Mouse (Mus musculus): Measurements from ENCODE around the gene Glyr1.

Gene Glyr1

GRCm38 (mm10) chr16:5011285-5011684, 38.4 kb downstream of the Glyr1 start:
- DNase-seq (ENCODE audit: low spot score) = no peak

DNA sequence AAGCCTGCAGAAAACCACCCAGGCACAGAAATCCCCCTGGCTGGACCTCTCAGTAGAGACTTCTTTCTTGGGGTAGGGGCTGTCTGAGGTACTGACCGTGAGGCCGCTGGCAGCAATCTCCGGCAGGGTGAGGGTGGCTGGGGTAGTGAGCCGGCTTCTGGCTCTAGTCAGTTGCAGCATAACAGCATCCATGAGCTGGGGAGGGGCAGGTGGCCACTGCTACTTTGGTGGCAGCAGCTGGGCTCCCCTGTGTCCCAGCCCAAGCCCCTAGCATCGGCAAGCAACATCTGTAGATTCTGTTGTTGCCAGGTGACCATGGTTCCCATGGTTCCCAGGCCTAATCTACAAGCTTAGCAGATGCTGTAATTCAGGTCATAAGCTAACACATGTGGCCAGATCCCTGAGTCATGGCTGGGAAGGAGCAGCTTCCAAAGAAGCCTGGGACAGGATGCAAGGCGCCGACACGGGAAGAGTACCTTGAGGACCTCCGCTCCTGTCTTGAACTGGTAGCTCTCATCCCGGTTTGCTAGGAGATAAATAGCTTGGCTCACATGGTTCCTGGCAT, 39.2 kb downstream of the Glyr1 start:
- DNase-seq (ENCODE audit: low spot score) = no peak

- no peak for DNase-seq (ENCODE audit: low spot score)
These were observed 41.6 kb downstream of the Glyr1 start for GRCm38 (mm10) chr16:5008076-5008475.

DNA sequence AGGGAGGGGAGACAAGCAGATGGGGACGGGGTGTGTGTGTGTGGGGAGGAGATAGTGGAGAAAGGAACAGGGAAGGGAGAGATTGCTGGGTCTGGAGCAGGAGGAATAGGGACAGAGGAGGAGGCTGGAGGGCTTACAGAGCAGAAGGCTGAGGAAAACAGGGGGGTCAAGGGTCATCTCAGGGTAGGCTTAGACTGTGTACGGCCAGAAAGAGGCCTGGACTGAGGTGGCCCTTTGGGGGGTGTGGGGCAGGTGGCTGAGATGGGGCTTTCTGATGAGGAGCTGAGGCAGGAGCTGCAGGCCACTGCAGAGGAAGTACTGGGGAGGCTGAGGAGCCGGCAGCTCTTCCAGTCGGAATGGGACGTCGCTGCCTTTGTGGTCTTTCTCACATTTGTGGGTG, 42.2 kb downstream of the Glyr1 start:
- DNase-seq (ENCODE audit: low spot score) = no peak

GRCm38 (mm10) chr16:5007067-5007466, 42.6 kb downstream of the Glyr1 start, which contains the start of gene Smim22:
Smim22 (plus strand) TSS chr16:5007288.
- no peak for DNase-seq (ENCODE audit: low spot score)

- no peak for DNase-seq (ENCODE audit: low spot score)
These were observed 49.1 kb downstream of the Glyr1 start for GRCm38 (mm10) chr16:5000611-5001010.

DNA sequence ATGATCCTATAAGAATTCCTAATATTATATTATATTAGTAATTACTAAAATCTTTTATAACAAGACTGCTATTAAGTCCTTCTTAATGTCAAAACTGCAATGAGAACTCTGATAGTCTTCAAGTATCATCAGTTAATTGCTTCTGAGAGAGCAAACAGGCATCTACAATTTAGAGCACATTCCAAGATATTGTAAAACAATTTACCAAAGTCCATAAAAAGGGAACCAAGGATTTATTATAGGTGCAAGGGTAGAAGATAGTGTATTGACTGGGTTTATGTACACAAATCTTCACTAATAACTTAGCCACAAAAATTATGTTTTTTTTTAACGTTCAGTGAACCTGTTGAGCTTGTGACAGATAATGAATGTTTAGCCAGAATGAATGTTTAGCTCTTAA, 50.7 kb downstream of the Glyr1 start:
- DNase-seq (ENCODE audit: low spot score) = no peak

DNA sequence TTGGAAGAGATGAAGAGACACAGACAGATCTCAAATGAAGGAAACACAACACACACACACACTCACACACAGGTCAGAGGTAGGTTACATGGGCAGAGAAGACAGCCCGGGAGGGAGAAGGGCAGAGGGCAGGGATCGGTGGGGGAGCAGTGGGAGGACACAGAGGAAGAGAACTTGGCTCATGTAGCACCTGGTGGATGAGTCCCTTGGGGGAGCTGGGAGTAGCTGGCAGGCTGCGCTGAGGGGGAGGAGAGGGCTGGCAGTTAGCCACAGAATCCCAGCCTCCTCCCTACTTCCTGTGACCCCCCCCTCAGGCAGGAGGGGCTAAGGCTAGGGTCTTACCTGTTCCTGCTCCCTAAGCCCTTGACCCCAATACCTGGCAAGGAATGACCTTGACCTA, 52.1 kb downstream of the Glyr1 start, which contains the start of gene Sept12:
Gene Sept12, minus strand, starts transcription at position 300 of the 400 bp plus-strand sequence.
- DNase-seq (ENCODE audit: low spot score) = no peak

- DNase-seq (ENCODE audit: low spot score) = no peak
These were observed 56.4 kb downstream of the Glyr1 start for GRCm38 (mm10) chr16:4993276-4993675.

- DNase-seq (ENCODE audit: low spot score) = no peak
These were observed 64.9 kb downstream of the Glyr1 start for GRCm38 (mm10) chr16:4984717-4985116.

- DNase-seq (ENCODE audit: low spot score) = peak; percentile 47
These were observed 69.8 kb downstream of the Glyr1 start for GRCm38 (mm10) chr16:4979755-4980380.

GRCm38 (mm10) chr16:4978275-4979051, 71.2 kb downstream of the Glyr1 start:
- DNase-seq (ENCODE audit: low spot score) = peak; percentile 37

DNA sequence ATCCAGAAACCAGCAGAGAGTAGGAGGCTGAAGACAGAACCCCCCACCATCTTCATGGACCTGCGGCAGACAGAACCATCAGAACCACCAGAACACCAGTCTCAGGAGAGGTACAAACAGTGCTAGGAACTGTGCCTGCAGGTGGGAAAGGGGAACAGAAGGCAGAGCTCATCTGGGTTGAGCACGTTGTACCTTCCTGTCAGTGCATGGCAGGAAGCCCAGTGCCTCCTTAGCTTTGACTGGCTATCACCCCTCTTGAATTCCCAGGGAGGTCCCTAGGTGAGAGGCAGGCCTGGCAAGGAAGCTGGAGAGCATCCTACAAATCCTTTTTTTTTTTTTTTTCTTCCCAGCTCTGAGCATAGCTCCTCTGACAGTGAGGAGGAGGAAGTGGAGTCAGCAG, 73.5 kb downstream of the Glyr1 start:
- peak; percentile 27 for DNase-seq (ENCODE audit: low spot score)

GRCm38 (mm10) chr16:4974521-4974920, 75.1 kb downstream of the Glyr1 start:
- no peak for DNase-seq (ENCODE audit: low spot score)

DNA sequence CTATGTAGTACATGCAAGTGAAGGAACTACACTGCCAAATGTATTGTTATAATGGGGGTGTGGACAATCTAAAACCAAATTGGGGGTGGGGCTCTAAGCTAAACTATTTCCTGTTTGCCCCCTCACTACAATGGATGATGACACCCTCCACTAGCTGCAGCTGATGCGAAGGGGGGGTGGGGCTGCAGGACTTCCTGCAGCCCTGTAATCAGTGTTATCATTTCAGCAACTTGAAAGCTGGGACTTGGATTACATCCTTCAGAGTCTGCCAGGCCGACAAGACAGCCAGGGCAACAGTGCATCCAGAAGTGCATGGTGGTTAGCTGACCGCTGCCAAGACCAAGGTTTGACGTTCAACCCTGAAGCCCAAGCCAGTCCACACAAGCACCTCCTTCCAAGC, 78.0 kb downstream of the Glyr1 start:
- no peak for DNase-seq (ENCODE audit: low spot score)

DNA sequence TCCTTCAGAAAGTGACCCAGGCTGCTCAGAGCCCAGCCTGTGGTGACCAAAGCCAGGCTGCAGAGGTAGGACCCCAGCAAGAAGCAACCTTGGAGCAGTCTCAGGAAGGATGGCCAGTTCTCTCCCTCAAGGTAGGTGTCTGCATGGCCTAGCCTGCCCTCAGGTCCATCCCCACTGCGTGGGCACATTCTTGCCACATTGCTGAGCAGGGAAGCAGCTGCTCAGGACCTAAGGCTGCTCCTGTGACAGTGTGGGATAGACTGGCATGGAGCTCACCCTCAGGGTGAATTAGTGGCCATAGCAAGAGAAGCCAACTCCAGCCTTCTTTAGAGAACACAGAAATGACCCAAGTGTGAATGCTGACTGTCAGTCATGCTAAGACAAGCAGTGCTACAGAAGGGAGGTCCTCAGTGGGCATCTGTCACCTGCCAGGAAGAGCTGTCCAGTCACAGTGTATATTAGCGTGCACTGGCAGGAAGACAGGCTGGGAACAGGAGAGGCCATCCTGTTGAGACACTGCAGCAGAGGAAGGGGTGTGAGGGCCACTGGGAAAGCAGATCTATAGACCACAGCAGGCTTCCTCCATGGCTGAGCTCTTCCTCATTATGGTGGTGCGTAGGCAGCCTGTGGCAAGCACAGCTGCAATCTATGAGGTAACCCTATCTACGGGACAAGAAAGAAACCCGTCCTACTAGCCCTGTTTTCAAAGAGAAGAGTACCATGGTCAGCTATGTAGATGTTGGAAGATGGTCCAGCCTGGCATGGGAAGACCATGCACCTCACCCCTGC, 80.4 kb downstream of the Glyr1 start:
- no peak for DNase-seq (ENCODE audit: low spot score)

GRCm38 (mm10) chr16:4968426-4968825, 81.2 kb downstream of the Glyr1 start:
- DNase-seq (ENCODE audit: low spot score) = no peak

DNA sequence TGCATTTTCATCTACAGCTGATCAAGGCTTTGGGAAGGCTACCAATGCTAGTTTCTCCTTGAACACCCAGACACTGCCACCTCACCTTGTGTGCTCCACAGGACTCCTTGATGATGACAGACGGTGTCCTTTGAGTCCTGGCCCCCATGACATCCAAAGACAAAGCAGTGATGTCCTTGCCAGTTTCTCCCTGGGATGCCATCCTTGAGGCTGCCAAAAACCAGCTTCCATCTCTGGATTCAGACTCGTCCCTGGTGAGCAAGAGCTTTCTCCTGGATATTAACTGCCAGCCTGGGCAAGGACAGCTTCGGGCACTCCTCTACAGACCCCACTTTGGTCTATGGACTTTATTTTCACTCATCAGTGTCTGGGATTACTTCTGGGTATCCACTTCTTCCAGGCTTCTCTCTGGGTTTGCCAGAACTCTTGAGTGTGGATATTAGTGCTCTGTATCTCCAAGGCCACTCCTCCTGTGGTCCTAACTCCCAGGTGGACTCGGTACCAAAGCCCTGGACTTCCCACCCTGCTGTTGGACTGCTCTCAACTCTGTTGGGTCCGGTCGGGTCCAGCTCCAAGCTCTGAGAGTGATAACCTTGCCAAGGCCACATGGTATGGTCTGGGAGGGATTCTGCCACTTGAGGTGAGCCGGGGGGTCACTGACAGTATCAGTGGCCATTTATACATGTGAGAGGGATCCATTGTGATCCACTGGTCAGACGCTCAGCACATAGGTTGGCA, 84.1 kb downstream of the Glyr1 start:
- DNase-seq (ENCODE audit: low spot score) = no peak

DNA sequence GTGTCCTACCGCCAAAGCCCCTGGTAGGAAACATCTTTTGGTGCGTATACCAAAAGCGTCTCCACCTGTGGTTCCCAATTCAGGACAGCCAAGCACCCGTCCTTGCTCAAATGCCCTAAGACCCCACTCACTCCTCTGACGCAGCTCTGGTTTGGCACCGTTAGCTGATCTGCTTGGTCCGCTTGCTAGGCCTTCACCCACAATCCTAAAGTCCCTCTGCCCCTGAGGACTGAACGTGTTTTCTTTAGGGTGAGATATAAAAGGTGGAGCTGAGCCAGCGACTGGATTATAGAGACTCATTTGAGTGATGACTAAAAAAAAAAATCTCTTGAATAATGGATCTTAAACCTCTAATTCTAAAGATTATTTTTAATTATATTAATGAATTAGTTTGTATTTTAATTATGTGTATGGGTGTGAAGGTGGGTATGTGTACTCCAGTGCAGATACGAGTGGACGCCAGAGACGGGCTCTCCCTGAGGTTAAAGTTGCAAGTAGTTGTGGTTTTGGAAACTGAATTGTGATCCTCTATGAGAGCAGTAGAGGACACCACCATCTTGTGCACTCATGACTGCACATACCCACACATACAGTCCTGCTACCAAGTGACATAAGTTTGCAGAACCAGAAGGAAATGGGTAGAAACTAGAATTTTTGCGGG, 84.8 kb downstream of the Glyr1 start:
- no peak for DNase-seq (ENCODE audit: low spot score)

Measured in layer of hippocampus, adult 11-12 months (tissue).